Mouse (Mus musculus): ENCODE measurements around the gene Zfp169. TPM values are rescaled to one million over a fixed set of nuclear protein-coding genes. Genes with fewer than 3 reads are reported as not detected.
"Not testable (repeated sequence)": the region's sequence is repeated elsewhere in the genome, so short reads cannot be mapped to it uniquely, and the experiment has no call there.

The Zfp169 gene
- total RNA-seq (2021): 1 to 10 TPM; 5.8 to 6.2 TPM

DNA sequence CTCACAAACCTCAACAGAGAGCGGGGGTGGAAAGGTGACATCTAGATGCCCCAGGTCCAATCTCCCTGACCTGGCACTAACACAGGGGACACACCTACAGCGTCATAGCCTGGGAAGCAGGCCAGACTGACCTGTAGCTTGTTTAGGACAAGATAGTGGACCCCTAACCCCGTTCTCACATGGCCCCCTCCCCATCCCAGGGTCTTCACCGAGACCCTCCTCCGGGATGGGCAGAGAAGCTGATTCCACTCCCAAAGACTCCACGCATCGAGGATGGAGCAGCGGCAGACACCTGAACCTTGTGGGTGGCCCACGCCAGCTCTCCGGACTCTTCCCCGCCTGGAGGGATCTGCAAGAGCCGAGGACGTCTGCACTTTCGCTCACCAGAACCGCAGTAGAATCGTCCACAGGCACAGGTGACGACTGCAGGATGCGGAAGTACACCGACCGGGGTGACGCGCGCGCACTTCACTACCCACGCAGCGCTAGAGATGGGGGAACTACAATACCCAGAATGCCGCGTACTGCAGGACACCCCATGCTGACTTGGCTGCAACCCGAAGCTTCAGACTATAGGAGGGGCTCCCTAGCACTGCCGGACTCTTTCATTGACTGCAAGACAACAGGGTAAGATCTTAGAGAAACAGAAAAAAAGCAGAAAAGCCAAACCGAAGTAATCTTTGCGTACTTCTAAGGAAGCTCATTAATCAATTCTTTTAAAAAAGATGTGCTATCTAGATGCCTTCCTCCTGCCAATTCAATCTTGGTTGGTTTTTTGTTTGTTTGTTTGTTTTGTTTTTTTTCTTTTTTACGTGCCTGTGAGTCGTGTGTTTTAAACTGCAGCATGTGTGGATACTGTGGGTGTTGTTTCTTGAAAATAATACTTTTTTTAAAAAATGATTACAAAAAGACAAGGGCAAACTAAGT lies at the start of gene Zfp169, which contains the start of gene A830005F24Rik:
Gene Zfp169, minus strand, starts transcription at position 449 of the 927 bp plus-strand sequence.
Gene A830005F24Rik, plus strand, starts transcription at position 568 of the 927 bp plus-strand sequence.
- peak; percentile 79 for DNase-seq

DNA sequence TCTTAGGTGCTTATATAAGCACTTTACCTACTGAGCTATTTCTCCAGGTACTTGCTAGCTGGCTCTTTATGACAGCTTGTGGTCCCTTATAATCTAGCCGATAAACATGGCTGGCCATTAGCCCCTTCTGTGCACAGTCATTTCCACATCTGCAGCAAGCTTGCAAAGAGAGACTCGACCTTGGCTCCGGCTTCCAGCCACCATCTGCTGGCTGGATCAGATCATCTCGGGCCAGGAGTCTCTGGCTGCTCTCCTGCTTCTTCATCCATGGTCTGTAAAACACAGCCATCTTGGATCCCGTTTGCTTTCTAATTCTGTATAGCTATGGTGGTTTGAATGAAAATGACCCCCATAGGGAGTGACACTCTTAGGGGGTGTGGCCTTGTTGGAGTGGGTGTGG lies 49.1 kb upstream of the Zfp169 start:
- peak; percentile 28 for DNase-seq

DNA sequence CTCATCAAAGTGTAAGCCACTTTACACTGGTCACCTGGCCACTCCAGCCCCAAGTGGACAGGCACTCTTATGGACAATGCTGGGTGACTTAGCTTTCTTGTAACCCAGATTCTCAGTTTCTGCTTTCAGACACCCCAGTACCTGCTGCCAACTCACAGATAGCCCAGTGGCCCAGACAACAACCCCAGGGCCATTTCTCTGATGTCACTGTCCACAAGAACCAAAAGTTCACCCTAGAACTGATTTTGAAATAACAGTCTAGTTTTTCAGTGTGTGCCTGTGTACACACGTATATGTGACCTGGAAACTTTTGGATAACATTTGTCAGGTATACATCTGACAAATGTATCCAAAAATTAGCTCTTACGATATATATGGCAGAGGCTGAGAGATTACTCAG lies 48.2 kb upstream of the Zfp169 start:
- no peak for DNase-seq

DNA sequence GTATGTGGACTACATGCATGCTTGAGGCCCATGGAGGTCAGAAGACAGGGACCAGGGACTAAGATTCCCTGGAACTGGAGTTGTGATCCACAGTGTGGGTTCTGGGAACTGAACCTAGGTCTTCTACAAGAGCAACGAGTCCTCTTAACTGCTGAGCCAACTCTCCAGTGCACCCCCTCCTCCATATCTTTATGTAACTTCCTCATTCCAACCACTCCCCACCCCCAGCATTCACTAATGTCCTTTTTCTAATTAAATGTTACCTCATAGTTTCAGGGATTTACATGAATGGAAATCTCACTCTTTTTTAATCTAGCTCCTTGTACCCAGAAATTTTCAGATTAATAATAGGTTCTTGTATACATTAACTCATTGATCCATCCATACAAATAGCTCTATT lies 42.7 kb upstream of the Zfp169 start:
- no peak for DNase-seq

DNA sequence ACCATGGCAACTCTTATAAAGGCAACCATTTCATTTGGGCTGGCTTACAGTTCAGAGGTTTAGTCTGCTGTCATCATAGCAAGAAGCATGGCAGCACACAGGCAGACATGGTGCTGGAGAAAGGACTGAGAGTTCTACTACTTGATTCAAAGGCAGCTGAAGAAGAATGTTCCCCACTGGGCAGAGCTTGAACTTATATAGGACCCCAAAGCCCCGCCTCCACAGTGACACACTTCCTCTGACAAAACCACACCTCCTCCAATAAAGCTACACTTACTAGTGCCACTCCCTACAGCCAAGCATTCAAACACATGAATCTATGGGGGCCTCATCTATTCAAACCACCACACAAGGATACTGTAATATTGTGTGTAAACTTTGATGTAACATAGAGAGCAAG lies 41.3 kb upstream of the Zfp169 start:
- DNase-seq: no peak

DNA sequence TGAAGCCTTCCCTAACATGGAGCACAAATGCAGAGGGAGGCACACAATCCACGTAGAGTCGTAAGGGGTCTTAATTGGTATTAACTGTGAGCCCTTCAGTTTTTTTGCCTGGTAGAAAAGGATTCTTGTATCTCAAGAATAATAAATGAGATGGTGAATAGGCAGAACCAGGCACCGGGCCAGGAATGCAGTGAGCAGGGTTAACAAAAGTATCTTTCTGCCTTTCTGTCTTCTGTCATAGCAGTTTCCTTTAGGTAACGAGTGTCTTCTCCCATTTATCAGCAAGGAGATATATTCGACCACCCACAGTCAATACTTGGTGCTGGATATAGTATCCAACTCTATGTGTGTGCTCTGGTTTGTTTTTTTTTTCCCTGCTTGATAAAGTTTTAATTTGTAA lies 40.3 kb upstream of the Zfp169 start:
- DNase-seq: no peak

DNA sequence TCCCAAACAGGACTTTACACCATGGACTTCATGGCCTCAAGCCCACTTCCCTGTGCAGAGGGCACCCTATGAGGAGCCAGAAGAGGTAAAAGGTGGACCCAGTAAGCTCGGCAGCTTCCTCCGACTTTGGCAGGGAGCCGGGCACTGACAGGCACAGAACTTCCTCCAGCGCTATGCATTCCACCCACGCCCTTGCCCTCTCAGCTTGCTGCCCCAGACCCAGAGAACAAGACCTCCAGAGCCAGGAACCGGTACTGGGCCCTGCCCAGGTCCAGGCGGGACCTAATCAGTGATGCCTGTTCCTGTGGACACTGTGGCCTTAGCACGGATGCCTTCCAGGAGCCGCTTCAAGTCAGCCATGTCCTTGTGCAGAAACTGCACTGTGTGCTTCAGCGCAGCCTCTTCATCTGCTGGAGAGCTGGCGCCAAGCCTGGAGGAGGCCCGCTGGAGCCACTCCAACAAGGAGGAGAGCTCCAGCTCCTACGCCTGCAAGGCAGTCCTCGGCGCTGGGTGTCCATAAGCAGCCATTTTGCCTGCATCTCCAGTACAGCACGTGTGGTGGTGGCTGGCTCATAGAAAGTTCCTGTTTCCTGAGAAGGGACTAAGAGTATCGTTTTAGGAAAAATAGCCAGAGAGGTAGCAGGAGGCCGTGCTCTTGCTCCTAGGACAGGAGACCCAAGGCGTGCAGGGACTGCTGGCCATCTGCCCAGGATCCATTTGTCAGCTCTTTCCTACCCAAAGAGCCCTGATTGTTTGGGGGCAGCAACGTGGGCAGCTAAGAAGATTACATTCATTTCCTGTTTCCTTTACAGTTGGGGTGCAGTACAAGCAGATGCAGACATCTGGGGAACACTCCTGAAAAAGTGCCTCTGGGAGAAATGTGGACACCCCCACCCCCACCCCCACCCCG lies 39.2 kb upstream of the Zfp169 start:
- DNase-seq: peak; percentile 95

DNA sequence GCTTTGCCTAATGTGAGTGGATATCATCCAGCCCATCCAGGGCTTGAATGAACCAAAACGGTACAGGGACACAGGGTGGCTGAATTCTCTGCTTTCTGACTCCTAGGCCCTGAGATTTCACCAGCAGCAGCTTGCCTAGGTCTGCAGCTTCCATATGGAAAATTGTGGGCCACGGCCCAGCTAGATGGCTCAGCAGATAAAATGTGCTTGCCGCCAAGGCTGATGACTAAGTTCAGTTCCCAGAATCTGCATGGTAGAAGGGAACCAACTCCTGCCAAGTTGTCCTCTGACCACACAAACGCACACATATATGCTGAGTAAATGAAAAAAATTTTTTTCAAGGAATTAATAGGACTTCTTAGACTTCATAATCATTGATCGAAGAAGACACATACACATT lies 35.0 kb upstream of the Zfp169 start:
- no peak for DNase-seq

DNA sequence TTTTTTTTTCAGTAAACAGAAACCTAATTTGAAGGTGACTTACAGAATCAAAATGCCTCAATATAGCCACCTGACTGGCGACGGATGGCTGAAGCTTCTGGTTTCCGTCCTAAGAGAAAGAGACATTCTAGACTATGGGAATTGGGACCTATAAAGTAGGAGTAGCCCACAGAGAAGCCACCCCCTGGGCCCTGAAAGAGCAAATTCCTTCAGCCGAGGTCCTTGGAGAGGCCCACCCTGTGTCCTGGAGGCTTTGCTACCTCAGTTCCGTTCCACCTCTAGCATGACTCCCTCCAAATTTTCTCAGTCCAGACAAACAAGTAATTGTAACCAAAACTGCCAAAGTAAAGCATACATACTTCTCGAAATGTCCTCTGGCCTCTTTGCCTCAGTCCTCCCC lies 34.4 kb upstream of the Zfp169 start:
- no peak for DNase-seq

DNA sequence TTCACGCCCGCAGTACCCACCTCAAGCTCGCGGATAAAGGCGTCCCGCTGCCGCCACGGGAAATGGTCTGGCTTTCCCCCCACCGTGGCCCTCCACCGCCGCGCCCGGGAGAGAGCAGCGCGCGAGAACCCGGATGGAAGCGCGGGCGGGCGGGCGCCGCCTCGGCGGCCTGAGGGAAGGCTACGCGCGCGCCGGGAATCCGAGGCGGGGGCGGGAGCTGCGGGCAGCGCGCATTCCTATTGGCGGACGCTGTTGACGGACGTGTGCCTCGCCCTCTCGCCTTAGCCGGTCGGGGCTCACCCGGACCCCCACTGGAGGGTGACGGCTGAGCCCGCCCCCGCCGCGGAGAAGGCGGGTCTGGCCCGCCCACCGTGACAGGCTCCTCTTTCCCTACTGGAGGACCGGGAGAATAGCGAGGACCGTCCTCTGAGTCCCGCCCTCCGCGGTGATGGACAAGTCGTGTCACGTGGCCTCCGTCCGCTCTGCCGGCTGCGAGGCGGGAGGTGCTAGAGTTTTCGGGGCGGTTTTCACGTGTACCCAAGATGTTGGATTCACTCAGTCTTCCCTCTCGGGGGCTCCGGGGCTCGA lies 33.2 kb upstream of the Zfp169 start:
- peak; percentile 100 for DNase-seq

DNA sequence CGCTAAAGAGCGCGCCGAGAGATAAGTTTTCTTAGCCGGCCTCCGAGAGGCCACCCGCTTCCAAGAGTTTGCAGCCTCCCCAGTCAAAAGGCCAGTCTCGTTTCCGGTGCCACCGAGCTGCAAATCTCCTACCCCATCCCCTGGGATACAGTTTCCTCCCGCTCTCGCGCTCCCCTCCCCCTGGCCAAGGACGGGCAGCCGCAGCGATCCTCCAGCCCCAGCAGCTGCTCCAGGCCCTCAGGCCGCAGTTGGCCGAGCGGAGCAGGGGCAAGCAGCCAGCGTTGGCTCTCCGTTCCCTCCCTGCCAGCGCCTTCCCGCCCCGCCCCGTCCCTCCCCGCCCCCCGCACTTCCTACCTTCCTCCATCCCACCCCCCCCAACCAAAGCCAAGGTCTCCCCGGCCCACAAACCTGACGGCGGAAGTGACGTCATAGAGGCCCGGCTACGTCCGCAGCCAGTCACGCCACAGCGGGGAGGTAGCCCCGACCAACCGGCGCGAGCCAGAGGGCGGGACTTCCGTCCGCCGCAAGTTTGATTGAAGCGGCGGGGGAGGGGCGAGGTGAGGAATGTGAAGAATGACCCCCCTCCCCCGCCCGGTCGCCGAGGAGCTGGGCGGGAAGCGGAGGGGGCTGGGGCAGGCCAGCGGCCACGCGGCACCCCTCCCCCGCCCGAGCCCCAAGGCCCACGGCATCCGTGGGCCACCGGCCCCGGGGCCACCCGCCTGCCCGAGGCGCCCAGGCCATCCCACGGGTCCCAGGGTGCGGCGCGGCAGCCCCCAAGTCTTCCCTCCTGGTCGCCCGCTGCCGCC lies 32.4 kb upstream of the Zfp169 start:
- peak; percentile 99 for DNase-seq

DNA sequence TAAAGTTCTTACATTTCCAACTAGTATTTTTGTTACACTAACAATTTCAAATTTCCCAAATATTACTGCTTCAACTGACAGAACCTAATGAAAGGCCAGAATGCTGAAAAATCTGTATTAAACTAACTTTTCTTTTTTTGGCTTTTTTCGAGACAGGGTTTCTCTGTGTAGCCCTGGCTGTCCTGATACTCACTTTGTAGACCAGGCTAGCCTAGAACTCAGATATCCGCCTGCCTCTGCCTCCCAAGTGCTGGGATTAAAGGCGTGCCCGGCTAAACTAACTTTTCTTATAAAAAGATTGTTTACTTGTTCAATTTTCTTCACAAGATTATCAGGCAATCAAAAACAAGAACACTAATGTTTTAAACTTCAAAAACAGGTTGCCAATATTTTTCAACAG lies 31.6 kb upstream of the Zfp169 start:
- DNase-seq: no peak

DNA sequence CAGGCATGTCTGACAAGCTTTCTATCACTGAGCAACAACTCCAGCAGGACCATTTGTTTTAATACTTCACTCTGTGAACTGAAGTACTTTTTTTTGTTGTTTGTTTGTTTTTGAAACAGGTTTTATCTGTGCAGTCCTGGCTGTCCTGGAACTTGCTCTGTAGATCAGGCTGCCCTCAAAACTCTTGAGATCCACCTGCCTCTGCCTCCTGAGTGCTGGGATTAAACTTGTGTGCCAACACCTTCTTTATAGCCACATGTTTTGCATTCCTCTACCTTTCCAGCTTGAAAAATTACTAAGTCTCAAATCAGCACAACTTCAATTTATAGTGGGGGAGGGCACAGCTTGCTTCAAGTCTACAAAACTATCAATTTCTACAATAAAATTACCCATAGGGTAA lies 31.1 kb upstream of the Zfp169 start:
- DNase-seq: no peak

DNA sequence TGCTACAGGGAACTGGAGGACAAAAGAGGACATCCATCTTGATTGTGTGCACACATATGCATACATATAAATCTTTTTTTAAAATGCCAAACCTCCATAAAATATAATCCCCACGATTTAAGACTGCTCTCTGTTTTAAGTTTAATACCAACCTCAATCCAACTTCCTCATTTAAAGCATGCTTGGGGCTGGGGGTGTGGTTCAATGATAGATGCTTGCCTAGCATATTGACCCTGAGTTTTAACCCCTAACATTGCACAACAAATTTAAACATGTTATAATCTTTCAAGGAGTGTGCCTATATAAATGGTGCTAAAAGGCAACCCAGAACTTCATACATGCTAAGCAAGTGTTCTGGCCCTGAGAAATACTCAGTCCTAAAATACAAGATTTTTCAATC lies 27.2 kb upstream of the Zfp169 start:
- DNase-seq: no peak

DNA sequence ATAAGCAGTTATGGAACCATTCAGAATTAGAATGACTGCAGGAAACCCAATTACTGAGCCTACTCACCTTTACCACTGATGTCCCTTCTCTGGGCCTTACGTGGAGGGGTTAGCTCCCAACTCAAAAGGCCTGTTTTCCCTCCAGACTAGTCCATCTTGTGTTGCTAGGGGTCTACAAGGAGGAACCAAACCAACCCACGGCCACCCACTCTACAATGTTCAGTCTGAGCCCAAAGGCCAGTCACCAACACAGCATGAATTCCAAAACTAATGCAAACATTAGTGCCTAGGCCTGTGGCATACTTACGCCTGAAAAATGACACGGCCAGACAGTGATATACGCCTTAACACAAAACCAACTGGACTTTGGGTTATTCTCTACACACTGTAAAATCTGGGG lies 20.2 kb upstream of the Zfp169 start:
- no peak for DNase-seq

DNA sequence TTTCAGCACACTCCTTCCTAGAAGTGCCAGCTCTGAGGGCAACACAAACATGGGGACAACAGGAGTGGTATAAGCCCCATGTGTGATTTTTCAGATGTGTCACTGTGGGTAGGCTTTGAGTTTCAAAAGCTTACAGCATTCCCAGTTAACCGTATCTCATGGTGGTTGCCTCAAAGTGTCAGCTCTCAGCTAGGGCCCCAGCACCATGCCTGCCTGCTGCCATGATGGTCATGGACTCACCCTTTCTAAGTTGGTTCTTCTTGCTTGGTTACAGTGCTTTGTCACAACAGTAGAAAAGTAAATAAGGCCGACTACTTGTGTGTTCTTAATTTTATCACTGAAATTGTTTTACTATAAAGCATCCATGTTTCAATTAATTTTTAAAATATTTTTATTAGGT lies 18.2 kb upstream of the Zfp169 start:
- DNase-seq: no peak

DNA sequence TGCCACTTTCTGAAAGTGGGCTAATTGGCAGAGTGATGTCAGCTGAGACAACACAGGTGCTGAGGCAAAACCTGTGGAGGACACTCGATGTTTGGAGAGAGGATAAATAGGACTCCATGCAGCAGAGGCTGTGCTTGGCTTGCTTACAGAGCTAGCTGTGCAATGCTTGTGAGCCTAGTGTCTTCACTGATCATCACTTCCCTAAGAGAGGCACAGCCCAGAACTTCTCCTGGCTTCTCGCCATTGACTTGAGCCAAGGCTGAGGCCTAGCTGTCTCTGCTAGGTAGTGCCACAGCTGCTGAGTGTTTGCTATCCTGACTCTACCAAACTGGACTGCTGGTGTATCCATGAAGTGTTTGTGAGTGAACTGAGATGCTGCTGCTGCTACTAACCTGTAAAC lies 17.4 kb upstream of the Zfp169 start:
- peak; percentile 58 for DNase-seq

DNA sequence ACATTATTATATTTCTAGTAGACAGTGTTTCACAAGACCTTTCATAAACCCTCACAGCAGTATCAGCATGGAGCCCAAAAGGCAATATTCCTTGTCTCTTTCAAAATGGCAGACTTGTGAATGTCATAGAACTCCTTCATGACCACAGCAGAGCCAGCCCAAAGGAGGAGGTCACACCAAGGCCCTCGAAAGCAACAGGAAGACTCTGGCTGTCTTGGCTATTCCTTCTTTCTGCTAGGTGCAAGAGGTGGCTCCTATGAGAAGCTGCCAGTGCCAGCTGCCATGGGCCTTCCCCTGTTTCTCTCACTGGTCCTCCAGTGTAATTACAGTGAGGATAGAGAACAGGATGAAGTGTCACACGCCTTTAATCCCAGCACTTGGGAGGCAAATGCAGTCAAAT lies 15.8 kb upstream of the Zfp169 start:
- DNase-seq: no peak

DNA sequence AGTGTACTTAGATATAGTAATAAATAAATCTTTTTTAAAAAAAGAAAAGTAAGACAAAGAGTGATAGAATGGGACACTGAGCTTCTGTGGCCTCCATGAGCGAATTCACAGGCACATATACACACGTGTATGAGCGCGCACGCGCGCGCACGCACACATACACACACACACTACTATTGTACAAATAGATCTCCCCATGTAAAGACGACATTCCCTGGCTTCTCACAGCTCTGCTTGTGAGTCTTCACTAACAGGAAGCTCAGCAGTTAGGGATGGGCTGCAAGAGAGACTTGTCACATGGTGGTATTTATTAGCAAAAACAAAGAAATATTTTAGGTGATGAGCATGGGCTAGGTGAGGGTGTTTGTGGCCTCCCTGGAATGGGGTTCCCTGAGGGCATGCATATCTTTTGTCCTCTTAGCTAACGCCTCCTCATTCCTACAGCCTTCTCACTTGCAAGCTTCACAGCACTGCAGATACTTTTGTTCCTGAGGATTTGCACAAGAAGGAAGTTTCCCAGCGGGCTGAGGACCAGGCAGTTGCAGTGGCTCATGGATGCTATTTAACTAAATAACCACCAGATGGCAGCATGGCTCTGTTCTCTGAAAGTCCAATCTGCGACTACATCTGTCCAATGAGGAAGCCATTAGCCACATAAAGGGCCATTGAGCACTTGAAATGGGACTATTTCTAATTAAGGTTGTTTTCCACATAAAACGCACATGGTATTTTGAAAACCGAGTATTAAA lies 15.0 kb upstream of the Zfp169 start:
- DNase-seq: peak; percentile 70

DNA sequence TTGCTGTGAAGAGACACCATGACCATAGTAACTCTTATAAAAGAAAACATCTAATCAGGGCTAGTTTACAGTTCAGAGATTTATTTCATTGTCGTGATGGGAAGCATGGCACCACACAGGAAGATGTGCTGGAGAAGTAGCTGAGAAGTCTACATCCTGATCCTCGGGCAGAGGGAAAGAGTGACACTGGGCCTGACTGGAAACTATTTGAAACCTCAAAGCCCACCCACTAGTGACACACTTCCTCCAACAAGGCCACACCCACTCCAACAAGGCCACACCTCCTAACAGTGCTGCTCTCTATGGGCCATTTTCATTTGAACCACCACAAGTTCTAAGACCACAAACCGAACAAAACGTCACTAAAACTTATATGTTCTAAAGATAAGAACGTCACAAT lies 12.5 kb upstream of the Zfp169 start:
- DNase-seq: no peak

DNA sequence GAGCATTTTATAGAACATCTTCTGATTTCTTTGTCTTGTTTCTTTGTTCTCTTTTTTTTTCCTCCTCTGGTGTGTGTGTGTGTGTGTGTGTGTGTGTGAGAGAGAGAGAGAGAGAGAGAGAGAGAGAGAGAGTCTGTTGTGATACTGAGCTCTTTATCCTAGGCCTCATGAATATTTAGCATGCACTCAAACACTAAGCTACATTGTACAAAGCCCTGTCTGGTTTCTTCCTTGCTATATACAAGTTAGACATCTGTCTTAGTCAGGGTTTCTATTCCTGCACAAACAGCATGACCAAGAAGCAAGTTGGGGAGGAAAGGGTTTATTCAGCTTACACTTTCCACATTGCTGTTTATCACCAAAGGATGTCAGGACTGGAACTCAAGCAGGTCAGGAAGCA lies 5.9 kb upstream of the Zfp169 start:
- not testable (repeated sequence) for DNase-seq
